Mouse (Mus musculus): ENCODE results near the gene Ccdc93. TPM values are rescaled to one million over a fixed set of nuclear protein-coding genes. Genes with fewer than 3 reads are reported as not detected.

The Ccdc93 gene
- polyA plus RNA-seq, 1 experiment from 2014 or later: 12.1 TPM

DNA sequence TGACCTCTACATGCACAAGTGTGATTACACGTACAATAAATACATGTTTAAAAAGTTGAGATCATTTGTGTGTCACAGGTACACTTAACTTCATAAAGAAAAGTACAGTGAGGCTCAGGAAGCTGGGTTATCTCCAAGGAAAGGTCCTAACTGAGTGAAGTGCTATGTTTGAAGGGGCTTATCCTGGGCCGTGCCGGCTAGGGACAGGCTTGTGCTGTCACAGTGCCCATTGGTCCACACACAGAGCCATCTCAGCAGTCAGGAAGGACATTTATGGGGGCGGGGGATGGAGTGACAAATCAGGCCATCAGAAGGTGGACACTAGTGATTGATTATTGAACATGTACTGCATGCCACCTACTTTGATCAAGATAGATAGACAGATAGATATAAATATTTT, 22.2 kb downstream of the Ccdc93 start:
- Histone ChIP-seq H3K27ac (no peak overlapping the region), H3K9me3 (no peaks in the 10 kb centered on the region), H3K27me3 (ENCODE audit: poor library complexity, severe bottlenecking) (no peaks in the 10 kb centered on the region), H3K4me3 (no peak overlapping the region), H3K36me3 (replicated peaks) (peaks cover 32% of the 10 kb centered on the region), H3K4me1 (peaks cover 22% of the 10 kb centered on the region)
- 92% methylated on average over 4 of the region's 4 CpGs for WGBS
- no peak for DNase-seq (ENCODE audit: extremely low spot score, low spot score)

DNA sequence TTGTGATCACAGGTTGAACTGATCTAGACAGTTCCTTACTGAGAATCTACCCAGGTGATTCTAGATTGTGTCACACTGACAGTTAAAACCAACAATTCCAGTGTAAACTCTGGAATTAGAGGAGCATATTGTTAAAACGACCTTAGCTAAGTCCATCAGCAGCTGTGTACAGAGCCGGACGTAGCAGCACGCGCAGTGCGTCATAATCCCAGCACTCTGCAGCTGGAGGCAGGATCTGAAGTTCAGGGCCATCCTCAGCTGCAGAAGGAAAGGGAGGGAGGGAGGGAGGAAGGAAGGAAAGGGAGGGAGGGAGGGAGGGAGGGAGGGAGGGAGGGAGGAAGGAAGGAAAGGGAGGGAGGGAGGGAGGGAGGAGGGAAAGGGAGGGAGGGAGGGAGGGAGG, 24.1 kb downstream of the Ccdc93 start:
- H3K27ac ChIP-seq: no peak overlapping the region
- 82% methylated on average over 6 of the region's 6 CpGs for WGBS
- DNase-seq (ENCODE audit: extremely low spot score, low spot score): no peak
- no peaks in the 10 kb centered on the region for H3K9me3 ChIP-seq
- H3K4me1 ChIP-seq: peaks cover 16% of the 10 kb centered on the region
- H3K36me3 ChIP-seq (replicated peaks): peaks cover 16% of the 10 kb centered on the region
- no peaks in the 10 kb centered on the region for H3K27me3 ChIP-seq (ENCODE audit: poor library complexity, severe bottlenecking)
- H3K4me3 ChIP-seq: no peak overlapping the region

DNA sequence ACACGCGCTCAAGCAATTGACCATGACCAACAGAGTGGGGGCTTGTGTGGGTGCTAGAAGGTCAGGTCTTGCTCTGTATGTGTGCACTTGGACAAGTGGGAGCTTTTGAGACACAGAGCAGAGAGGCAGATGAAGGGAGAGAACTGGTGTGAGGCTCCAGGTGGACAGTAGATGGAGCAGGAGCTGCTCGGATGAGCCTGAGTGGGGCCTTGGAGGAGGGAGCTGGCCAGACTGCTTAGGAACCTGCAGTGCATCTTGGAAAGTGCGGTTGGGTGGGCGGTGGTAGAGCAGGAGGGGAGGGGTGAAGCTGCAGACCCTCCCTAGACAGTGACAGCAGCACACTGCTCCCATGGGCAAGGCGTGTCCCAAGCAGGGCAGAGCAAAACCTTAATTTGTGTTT, 29.2 kb downstream of the Ccdc93 start:
- H3K9me3 ChIP-seq: no peaks in the 10 kb centered on the region
- H3K4me3 ChIP-seq: no peak overlapping the region
- no peak for DNase-seq (ENCODE audit: extremely low spot score, low spot score)
- H3K36me3 ChIP-seq (replicated peaks): peaks cover 40% of the 10 kb centered on the region
- H3K27ac ChIP-seq: no peak overlapping the region
- H3K4me1 ChIP-seq: no peaks in the 10 kb centered on the region
- H3K27me3 ChIP-seq (ENCODE audit: poor library complexity, severe bottlenecking): no peaks in the 10 kb centered on the region
- 74% methylated on average over 6 of the region's 6 CpGs for WGBS

DNA sequence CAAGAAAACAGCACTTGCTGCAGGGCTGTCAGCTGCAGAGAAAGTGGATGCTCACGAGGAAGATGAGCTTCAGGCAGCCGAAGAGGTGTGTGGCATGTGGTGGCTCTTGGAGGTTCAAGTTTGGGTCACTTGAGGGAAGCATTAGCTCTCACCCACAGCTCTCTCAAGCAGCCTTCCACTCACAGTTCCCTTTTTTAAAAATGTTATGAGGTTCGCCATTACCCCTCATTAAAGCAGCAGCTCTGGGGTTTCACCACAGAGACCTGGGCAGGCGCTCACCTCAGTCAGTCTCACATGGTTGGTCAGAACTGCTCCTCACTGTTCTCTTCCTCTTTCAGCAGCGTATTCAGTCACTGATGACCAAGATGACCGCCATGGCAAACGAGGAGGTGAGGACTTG, 31.0 kb downstream of the Ccdc93 start:
- H3K36me3 ChIP-seq (replicated peaks): peaks cover 36% of the 10 kb centered on the region
- no peaks in the 10 kb centered on the region for H3K4me1 ChIP-seq
- no peak for DNase-seq (ENCODE audit: extremely low spot score, low spot score)
- H3K27ac ChIP-seq: no peak overlapping the region
- no peaks in the 10 kb centered on the region for H3K9me3 ChIP-seq
- 89% methylated on average over 7 of the region's 7 CpGs for WGBS
- no peak overlapping the region for H3K4me3 ChIP-seq
- no peaks in the 10 kb centered on the region for H3K27me3 ChIP-seq (ENCODE audit: poor library complexity, severe bottlenecking)

DNA sequence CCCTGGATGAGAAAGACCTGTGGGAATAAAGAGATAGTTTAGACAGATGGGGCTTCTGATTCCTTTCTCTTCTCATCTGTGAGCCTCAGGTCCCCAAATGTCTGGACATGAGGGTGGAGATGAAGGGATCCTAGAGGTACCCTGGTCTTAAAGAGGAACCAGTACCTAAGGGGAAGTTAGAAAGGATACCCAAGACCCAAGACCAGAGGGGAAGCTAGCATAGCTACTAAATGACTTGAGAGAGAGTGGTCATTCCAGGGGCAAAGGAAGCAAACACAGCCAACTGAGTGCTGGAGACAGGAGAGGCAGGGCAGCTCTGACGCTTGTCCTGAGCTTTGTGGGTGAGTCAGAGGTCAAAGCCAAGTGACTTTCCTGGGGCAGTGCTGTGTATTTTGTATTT, 31.8 kb downstream of the Ccdc93 start:
- no peak overlapping the region for H3K4me3 ChIP-seq
- H3K36me3 ChIP-seq (replicated peaks): peaks cover 34% of the 10 kb centered on the region
- no peak for DNase-seq (ENCODE audit: extremely low spot score, low spot score)
- no peaks in the 10 kb centered on the region for H3K27me3 ChIP-seq (ENCODE audit: poor library complexity, severe bottlenecking)
- no peaks in the 10 kb centered on the region for H3K9me3 ChIP-seq
- no peaks in the 10 kb centered on the region for H3K4me1 ChIP-seq
- WGBS: 94% methylated on average over 1 of the region's 1 CpGs
- no peak overlapping the region for H3K27ac ChIP-seq

DNA sequence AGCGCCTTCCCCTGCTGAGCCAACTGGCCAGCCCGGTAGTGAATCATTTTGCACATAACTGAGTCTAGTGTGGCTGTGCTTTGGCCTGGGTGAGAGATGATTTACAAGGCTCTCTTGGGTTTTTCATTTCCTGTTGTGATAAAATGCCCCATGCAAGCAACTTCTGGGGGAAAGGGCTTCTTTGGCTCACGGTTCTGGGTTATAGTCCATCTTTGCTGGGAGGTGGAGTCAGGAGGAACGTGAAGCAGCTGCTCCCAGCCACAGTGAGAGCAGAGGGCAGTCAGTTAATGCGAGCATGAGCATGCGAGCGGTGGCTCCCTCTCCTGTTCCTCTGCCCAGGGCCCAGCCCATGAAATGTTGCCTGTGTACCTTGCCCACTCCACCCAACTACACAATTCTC, 33.0 kb downstream of the Ccdc93 start:
- Histone ChIP-seq H3K9me3 (no peaks in the 10 kb centered on the region), H3K4me1 (no peaks in the 10 kb centered on the region), H3K27ac (no peak overlapping the region), H3K36me3 (replicated peaks) (peaks cover 33% of the 10 kb centered on the region), H3K4me3 (no peak overlapping the region), H3K27me3 (ENCODE audit: poor library complexity, severe bottlenecking) (no peaks in the 10 kb centered on the region)
- 92% methylated on average over 7 of the region's 7 CpGs for WGBS
- DNase-seq (ENCODE audit: extremely low spot score, low spot score): no peak

DNA sequence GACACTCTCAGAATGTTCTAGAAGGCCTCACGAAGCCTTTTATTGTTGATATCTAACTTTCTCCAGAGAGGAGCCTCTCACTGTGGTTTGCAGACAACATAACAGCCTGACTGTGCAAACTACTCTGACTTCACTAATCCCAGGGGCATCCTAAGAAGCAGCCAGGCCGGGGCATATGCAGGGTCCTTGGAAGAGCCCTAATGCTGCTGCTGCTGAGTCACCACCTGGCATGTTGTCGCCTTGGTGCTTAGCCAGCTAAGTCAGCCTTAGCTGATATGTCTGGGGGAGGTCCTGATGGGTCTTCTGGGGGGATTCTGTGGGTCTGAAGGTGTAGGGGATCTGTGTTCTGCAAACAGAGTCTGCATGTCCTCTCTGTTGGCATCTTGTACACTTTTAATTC, 35.4 kb downstream of the Ccdc93 start:
- no peak overlapping the region for H3K27ac ChIP-seq
- no peak for DNase-seq (ENCODE audit: extremely low spot score, low spot score)
- peaks cover 37% of the 10 kb centered on the region for H3K36me3 ChIP-seq (replicated peaks)
- H3K27me3 ChIP-seq (ENCODE audit: poor library complexity, severe bottlenecking): no peaks in the 10 kb centered on the region
- H3K4me1 ChIP-seq: no peaks in the 10 kb centered on the region
- no peaks in the 10 kb centered on the region for H3K9me3 ChIP-seq
- WGBS: 79% methylated on average over 3 of the region's 3 CpGs
- no peak overlapping the region for H3K4me3 ChIP-seq

DNA sequence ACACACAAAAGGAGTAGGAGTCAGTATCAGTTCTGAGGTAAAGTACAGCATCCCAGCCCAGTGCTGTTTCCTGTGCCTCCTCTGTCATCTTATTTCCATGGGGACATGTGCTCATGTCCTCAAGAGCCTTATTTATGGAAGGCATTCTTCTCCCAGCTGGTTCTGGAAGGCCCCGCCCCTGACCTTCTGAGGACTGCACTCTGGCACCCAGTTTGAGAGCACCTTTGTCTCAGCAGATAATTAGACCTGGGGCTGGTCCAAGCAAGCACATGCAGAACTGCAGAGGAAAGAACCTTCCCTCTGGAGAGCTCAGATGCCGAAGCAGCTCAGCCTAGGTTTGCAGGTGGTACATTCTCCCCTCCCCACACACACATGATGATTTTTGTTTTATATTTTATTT, 37.4 kb downstream of the Ccdc93 start:
- no peaks in the 10 kb centered on the region for H3K27me3 ChIP-seq (ENCODE audit: poor library complexity, severe bottlenecking)
- no peaks in the 10 kb centered on the region for H3K4me1 ChIP-seq
- H3K36me3 ChIP-seq (replicated peaks): peaks cover 19% of the 10 kb centered on the region
- 90% methylated on average over 2 of the region's 2 CpGs for WGBS
- DNase-seq (ENCODE audit: extremely low spot score, low spot score): no peak
- no peaks in the 10 kb centered on the region for H3K9me3 ChIP-seq
- H3K27ac ChIP-seq: no peak overlapping the region
- no peak overlapping the region for H3K4me3 ChIP-seq

DNA sequence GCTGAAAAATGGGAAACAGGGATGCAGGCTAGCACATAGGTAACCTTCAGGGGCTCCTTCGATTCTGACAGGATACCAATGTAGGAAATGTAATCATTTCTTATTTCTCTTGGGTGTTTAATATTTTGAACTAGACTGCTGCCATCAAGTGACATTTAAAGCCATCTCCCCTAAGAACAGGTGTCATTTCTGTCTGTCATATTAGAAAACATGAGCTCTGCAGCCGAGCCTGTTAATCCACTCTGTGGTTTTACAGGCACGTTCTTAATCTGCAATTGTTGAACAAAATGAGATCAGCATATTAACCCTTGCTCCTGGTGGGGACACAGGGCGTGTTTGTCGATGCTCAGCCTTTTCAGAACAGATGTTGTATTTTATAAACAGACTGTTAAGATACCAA, 40.7 kb downstream of the Ccdc93 start:
- Histone ChIP-seq H3K4me1 (no peaks in the 10 kb centered on the region), H3K27ac (no peak overlapping the region), H3K9me3 (no peaks in the 10 kb centered on the region), H3K36me3 (replicated peaks) (peaks cover 13% of the 10 kb centered on the region), H3K27me3 (ENCODE audit: poor library complexity, severe bottlenecking) (no peaks in the 10 kb centered on the region), H3K4me3 (no peak overlapping the region)
- no peak for DNase-seq (ENCODE audit: extremely low spot score, low spot score)
- WGBS: 86% methylated on average over 5 of the region's 5 CpGs

DNA sequence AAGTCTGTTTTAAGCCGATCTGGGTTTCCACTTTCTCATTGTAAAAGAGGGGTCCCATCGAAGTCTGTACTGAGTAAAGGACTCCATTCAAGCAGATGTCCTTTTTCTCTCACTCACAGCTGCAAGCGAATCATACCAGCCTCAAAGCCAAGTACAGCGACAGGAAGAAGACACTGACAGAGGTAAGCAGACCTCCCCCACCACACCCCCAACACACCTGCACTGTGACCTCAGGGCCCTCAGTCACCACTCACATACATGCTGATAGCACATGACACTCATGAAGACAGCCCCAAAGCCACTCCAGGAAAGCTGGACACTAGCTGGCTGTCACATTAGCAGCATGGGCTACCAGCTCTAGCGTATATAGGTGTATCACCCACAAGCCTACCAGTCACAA, 46.9 kb downstream of the Ccdc93 start:
- no peaks in the 10 kb centered on the region for H3K4me1 ChIP-seq
- DNase-seq (ENCODE audit: extremely low spot score, low spot score): no peak
- H3K36me3 ChIP-seq (replicated peaks): peaks cover 54% of the 10 kb centered on the region
- 91% methylated on average over 5 of the region's 5 CpGs for WGBS
- no peaks in the 10 kb centered on the region for H3K9me3 ChIP-seq
- H3K27ac ChIP-seq: no peak overlapping the region
- no peaks in the 10 kb centered on the region for H3K27me3 ChIP-seq (ENCODE audit: poor library complexity, severe bottlenecking)
- no peak overlapping the region for H3K4me3 ChIP-seq

DNA sequence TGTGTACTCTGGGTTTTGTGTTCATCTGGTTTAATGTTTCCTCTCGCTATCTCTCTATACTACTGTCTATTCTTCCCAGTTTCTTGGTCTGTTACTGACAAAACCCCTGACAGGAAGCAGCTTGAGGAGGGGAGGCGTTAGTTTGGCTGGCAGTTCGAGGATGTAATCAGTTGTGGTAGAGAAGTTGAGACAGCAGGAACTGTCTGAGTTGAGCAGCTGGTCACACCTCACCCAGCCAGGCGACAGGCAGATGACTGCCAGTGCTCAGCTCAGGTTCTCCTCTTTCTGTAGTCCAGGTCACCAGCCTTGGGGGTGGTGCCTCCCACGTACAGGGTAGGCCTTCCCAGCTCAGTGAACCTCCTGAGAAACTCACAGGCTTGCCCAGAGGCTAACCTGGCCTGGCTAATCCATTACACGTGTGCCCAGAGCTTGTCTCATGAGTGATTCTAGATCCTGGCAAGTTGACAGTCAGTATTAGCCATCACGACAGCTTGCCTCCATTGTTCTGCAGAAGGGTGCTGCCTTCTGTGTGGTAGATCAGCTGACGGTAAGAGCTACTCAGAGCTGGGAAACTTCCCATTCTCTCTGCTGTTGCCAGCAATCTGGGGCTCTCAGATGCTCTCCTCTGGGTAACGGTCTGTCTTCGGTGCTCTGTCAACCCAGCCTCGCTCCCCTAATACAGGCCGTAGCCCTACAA, 47.6 kb downstream of the Ccdc93 start:
- WGBS: 89% methylated on average over 12 of the region's 12 CpGs
- H3K27me3 ChIP-seq (ENCODE audit: poor library complexity, severe bottlenecking): no peaks in the 10 kb centered on the region
- H3K4me3 ChIP-seq: no peak overlapping the region
- no peak overlapping the region for H3K27ac ChIP-seq
- DNase-seq (ENCODE audit: extremely low spot score, low spot score): no peak
- H3K36me3 ChIP-seq (replicated peaks): peaks cover 60% of the 10 kb centered on the region
- no peaks in the 10 kb centered on the region for H3K4me1 ChIP-seq
- H3K9me3 ChIP-seq: no peaks in the 10 kb centered on the region

DNA sequence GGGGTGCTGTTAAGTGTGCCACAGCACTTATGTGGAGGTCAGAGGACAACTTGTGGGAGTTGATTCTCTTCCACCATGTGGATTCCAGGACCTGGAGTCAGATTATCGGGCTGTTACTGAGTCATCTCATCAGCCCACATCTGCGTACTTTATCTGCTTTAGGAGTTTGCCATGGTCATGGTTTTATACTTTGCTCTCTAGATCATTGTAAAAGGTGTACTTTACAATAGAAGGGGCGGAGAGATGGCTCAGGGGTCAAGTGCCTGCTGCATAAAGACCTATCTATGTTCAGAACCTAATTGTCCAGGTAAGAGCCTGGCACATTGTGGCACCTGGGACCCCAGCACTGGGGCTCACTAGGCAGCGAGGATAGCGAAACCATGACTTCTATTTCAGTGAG, 48.6 kb downstream of the Ccdc93 start:
- DNase-seq (ENCODE audit: extremely low spot score, low spot score): no peak
- Histone ChIP-seq H3K27ac (no peak overlapping the region), H3K36me3 (replicated peaks) (peaks cover 60% of the 10 kb centered on the region), H3K27me3 (ENCODE audit: poor library complexity, severe bottlenecking) (no peaks in the 10 kb centered on the region), H3K4me3 (no peak overlapping the region), H3K4me1 (no peaks in the 10 kb centered on the region), H3K9me3 (no peaks in the 10 kb centered on the region)
- WGBS: 98% methylated on average over 5 of the region's 5 CpGs

DNA sequence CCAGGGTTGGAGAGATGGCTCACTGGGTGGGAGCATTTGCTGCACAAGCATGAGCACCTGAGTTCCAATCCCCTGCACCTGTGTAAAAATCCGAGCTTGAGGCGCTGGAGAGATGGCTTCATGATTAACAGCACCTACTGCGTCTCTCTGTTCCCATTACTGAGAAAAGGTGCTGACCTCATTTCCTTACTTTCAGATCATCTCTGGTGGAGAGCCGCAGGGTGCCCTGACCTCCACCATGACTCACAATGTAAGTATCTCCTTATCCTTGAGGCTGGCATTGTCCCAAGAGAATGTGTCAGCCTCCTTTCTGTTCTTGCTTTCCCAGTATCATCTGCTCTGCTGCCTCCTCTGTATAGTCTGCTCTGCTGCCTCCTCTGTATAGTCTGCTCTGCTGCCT, 52.2 kb downstream of the Ccdc93 start:
- H3K4me1 ChIP-seq: no peaks in the 10 kb centered on the region
- no peaks in the 10 kb centered on the region for H3K27me3 ChIP-seq (ENCODE audit: poor library complexity, severe bottlenecking)
- H3K9me3 ChIP-seq: no peaks in the 10 kb centered on the region
- H3K36me3 ChIP-seq (replicated peaks): peaks cover 56% of the 10 kb centered on the region
- DNase-seq (ENCODE audit: extremely low spot score, low spot score): no peak
- 92% methylated on average over 4 of the region's 4 CpGs for WGBS
- no peak overlapping the region for H3K4me3 ChIP-seq
- no peak overlapping the region for H3K27ac ChIP-seq

DNA sequence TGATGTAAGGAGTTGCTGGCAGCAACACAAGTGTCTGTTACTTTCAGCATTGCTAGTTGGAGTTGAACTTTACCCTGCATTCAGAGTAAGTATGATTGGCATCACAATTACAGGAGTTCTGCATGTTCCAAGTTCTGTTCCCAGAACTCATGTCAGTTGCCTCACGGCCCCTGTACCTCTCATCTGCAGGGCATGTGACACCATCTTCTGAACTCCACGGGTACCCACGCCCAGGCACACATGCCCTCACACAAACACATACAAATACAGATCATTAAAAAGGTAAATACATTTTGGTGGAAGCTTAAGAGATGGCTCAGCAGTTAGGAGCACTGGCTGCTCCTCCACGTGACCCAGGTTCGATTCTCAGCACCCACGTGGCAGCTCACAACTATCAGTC, 56.0 kb downstream of the Ccdc93 start:
- Histone ChIP-seq H3K4me1 (no peaks in the 10 kb centered on the region), H3K36me3 (replicated peaks) (peaks cover 39% of the 10 kb centered on the region), H3K27ac (no peak overlapping the region), H3K27me3 (ENCODE audit: poor library complexity, severe bottlenecking) (no peaks in the 10 kb centered on the region), H3K4me3 (no peak overlapping the region), H3K9me3 (no peaks in the 10 kb centered on the region)
- 92% methylated on average over 6 of the region's 6 CpGs for WGBS
- DNase-seq (ENCODE audit: extremely low spot score, low spot score): no peak
